Mouse (Mus musculus) urinary bladder, adult 18-20 months (tissue): ENCODE results near the gene Trim15.
"Not testable (repeated sequence)": the region's sequence is repeated elsewhere in the genome, so short reads cannot be mapped to it uniquely, and the experiment has no call there.

Experiments used
- DNase-seq, 2 experiments: peaks; one replicate each; pipeline ENCODE4 v3.0.0; 2022; ENCODE audit warnings: low spot score in 2 of 2, mixed read lengths in 2 of 2

Gene Trim15

DNA sequence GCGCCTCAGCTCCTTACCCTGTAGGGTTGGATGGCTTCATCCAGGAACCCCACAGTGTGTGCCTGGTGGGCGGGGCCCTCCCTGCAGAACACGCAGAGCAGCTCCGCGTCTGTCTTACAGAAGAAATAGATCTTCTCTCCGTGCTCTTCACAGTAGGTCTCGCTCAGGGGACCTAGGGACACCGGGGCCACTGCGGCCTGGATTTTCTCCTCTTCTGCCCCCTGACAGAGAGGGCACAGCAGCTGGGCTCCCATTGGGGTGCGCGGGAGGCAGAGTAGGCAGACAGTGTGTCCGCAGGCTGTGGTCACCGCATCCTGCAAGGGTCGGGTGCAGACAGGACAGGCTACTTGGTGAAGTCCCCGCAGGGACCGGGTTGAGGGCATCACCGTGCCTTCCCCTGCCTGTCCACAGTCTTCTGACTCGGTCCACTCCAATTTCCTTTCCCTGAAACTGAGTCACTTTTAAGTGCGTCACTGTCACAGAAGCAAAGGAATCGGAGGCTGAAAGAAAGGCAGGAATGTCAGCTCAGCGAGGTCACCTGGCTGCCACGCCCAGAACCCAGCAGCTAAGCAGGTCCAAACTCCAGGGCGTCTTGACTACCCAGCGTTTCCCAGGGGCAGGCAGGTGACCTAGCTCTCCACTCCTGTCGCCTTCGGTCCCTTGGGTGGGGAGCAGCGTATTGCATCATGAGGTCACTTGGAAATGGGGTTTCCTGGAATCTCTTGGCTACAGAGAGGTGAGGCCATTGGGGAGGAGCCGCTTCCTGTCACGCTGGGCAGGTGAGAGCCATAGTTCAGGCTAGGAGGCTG, at the start of gene Trim15:
Gene Trim15 (minus strand): TSS at position 492 of the 809 bp plus-strand sequence.
- DNase-seq, result no peak

DNA sequence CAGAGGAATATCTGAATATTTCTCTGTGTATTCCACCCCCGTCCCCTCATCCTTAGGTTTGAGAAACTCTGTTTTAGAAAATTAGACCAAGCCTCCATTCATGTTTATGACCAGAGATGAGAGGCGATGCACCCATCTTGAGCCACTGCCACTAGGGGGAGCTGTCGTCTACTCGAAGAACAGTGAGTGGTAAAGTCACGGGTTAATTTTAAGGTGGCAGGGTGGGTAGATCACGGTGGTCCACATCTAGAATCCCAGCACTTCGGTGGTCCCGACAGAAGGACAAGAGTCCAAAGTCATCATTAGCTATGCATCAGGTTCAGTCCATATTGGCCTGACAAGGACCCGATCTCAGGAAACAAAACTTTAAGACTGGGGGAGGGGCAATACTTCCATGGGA, 48.1 kb upstream of the Trim15 start:
- peak in 1 of 2 experiments; percentile 55 for DNase-seq

GRCm38 (mm10) chr17:36914108-36914507, 47.1 kb upstream of the Trim15 start:
- DNase-seq, result peak; percentile 35 to 50

DNA sequence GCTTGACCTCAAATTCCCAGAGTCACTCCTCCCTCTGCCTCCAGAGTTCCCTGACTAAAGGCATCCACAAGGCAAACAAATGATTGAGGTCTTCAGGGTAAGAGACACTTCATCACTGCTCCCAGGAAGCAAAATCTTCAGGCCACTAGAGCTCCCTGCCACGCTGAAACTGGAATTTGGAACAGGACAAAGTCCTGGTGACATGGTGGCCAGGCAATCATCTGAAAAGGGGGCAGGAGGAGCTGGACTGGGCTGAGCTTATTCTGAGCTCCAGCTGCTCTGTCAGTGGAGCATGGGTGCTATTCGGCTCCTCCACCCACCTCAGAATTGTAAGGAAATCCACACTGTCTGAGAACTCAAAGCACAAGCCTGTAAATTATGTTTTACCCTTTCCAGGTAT, 45.0 kb upstream of the Trim15 start:
- DNase-seq, result no peak

- DNase-seq, result no peak
Observed at GRCm38 (mm10) chr17:36909802-36910201, 42.8 kb upstream of the Trim15 start.

- DNase-seq, result no peak
Observed at GRCm38 (mm10) chr17:36908235-36908634, 41.2 kb upstream of the Trim15 start.

GRCm38 (mm10) chr17:36903651-36904050, 36.6 kb upstream of the Trim15 start:
- no peak for DNase-seq

DNA sequence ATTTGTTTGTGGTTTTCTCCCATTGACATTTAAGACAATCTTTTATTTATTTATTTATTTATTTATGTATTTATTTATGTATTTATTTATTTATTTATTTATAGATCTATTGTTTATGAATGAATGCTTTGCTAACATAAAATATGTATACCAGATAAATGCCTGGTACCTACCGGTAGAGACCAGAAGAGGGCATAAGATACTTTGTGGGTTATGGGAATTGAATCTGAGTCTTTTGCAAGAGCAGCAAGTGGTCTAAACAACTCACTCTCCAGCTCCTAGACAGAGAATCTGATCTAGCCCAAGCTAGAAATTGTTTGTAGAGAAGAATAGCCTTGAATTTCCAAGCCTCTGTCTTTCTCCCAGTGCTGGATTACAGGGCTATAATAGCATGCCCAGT, 33.7 kb upstream of the Trim15 start:
- DNase-seq, result no peak

- DNase-seq, result no peak
Observed at GRCm38 (mm10) chr17:36900001-36900400, 33.0 kb upstream of the Trim15 start.

GRCm38 (mm10) chr17:36899376-36899775, 32.4 kb upstream of the Trim15 start:
- no peak for DNase-seq

DNA sequence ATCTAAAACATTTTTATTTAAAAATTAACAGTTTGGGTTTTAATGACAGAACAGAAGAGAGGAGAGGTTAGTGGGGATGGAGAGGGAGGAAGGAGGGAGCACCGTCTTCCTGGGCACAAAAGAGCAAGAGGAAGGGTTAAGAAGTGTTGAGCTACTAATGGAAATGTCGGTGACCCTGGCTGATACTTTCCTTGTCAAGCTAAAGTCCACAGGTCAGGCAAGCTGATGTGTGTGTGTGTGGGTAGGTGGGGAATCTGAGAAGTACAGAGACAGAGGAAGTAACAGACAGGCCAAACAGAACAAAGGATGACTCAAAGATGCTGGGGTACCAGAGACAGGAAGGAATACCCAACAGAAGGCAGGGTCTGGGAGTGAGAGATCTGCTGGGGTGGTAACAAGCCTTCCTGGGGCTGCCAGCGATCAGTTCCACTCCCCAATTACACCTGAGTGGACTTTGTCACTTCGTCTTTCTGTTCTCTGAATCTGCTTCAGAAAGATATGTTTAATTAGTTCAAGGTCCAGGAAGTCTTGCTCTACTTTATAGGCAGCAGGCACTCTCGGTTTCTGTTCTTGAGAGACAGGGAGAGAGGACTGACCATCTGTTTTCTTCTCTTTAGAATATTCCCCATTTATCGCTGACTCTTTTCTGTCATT, 30.7 kb upstream of the Trim15 start, which contains the start of gene Trim31:
Gene Trim31 (plus strand): TSS at position 567 of the 654 bp plus-strand sequence.
- no peak for DNase-seq

- DNase-seq, result no peak
Observed at GRCm38 (mm10) chr17:36897065-36897464, 30.1 kb upstream of the Trim15 start.

- DNase-seq, result peak in 1 of 2 experiments; percentile 9
Observed at GRCm38 (mm10) chr17:36896583-36896982, 29.6 kb upstream of the Trim15 start.

DNA sequence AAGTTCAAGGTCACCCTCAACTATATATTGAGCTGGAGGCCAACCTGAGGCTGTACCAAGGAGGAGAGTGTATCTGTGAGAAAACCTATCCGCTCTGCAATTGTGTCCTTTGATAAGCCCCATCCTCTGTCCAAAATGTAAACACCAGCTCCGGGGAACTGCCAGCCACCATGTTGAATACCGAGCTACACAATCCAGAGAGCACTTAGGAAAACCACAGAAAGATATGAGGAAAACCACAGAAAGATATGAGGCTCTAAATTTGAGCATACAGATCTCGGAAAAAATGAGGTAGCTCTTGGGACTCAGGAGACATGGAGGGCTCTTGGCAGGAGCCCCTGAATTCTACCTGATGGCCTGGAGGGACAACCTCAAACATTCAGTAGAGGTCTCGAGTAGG, 26.4 kb upstream of the Trim15 start:
- no peak for DNase-seq

DNA sequence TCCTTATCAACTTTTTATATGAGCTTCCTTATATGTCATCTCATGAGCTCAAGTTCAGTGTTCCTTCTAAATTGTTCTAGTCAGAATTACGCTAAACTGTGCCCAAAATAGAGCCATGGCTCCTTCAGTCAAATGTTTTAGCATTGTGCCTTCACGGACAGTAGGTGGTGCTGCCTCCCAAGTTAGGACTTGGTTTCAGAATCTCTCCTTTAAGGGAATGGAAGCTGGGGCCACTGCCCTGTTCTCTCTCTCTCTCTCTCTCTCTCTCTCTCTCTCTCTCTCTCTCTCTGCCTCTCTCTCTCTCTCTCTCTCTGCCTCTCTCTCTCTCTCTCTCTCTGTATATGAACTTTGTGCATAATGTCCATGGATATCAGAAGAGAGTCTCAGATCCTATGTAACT, 25.4 kb upstream of the Trim15 start:
- no peak for DNase-seq

- not testable (repeated sequence) for DNase-seq
Observed at GRCm38 (mm10) chr17:36891496-36891895, 24.5 kb upstream of the Trim15 start.

DNA sequence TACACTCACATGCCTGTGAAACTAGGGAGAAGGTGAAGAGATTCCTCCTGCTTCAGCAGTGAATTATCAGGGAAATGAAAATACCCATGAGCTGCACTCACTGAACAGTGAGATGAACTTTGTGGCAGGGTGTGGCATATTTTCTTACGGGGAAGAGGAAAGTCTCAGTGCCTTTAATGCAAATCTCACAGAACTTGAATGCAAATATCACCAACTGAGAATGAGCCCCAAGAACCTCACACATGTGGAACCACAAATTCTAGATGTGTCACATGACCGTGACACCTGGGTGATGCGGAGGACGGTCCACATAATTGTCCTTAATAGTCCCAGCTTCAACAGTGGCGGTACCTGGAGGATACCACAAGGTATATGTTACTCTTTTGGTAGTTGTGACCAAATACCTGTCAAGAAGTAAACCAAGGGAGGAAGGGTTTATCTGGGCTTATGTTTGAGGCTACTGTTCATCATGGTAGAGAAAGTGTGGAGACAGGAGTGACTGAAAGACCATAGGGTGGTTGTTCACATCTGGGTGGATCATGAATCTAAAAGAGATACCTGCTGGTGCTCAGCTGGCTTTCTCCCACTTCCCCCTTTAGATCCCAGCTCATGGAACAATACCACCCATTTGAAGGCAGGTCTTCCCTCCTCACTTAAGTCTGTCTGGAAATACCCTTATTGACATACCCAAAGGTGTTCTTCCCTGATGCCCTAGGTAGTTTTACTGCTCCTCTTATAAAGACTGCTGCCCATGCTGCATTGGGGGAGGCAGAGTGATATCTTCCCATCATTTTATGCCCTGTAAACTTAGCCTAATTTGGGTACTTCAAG, 23.3 kb upstream of the Trim15 start, which contains the start of gene Trim40:
Gene Trim40 (minus strand): TSS at position 51 of the 831 bp plus-strand sequence.
- no peak for DNase-seq

GRCm38 (mm10) chr17:36885132-36885790, 18.3 kb upstream of the Trim15 start:
- no peak for DNase-seq

GRCm38 (mm10) chr17:36883350-36883749, 16.3 kb upstream of the Trim15 start:
- no peak for DNase-seq

DNA sequence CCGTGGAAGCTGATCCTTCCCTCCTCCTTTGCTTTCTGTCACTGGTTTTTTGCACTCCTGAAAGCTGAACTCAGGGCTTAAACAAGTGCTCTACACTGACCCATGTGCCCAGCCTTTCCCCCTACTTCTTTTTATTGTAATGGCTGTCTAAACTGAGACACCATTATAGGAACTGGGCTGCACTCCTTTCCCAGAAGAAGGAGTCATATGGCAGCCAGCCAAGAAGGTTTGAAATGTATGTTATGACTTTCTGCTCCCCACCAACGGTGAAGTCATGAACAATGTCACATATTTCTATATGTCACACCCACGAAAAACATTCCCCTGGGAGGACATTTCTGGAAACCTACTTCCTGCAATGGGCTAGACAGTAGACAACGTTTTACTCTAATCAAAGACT, 7.6 kb upstream of the Trim15 start:
- no peak for DNase-seq

DNA sequence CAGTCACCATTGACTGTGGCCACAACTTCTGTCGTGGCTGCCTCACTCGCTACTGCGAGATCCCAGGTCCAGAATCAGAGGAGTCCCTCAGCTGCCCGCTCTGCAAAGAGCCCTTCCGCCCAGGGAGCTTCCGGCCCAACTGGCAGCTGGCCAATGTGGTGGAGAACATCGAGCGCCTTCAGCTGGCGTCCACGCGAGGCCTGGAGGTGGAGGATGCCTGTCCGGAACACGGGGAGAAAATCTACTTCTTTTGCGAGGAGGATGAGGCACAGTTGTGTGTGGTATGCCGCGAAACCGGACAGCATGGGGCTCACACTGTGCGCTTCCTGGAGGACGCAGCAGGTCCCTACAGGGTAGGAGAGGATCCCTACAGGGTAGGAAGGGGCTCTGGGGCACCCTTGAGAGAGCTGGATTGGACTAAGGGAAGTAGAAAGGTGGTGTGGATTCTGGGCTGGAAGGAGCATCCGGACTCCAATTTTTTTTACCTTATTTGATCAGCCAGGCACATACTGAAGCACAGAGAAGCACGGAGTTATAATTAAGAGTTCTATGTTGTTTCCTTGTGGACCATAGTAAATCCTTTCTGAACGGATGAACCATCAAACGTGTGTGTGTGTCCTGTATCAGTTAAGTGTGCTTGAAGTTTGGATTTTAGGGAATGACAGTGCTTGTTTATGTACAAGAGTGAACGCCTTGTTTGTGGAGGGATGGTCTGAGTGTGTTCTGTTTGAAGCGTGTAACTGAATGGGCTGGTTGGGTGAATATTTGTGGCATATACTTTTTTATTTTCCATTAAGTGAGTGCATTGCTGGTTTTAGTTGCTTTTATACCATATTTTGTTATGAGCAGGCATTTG, 3.2 kb upstream of the Trim15 start:
- DNase-seq, result no peak
